Mouse (Mus musculus) CD4-positive helper T cell, adult 2 months (primary cell): Measurements from ENCODE around the gene Peli2.
A peak's percentile ranks its signal among the peaks of the same experiment; 100 is the strongest.

Experiments used
- DNase-seq: peaks from one replicate; pipeline ENCODE4 v3.0.0-alpha.2; 2012; ENCODE audit warnings: low read depth, missing footprints, low spot score

The Peli2 gene

GRCm38 (mm10) chr14:48222684-48223083, 102.1 kb downstream of the Peli2 start:
- DNase-seq, result no peak

- no peak for DNase-seq
Measured at GRCm38 (mm10) chr14:48224203-48224602, 103.6 kb downstream of the Peli2 start.

- no peak for DNase-seq
Measured at GRCm38 (mm10) chr14:48224861-48225300, 104.3 kb downstream of the Peli2 start.

GRCm38 (mm10) chr14:48225810-48226446, 105.3 kb downstream of the Peli2 start:
- peak; percentile 64 for DNase-seq

- DNase-seq, result no peak
Measured at GRCm38 (mm10) chr14:48226759-48227158, 106.1 kb downstream of the Peli2 start.

GRCm38 (mm10) chr14:48234785-48235519, 114.3 kb downstream of the Peli2 start:
- no peak for DNase-seq

GRCm38 (mm10) chr14:48241335-48241734, 120.7 kb downstream of the Peli2 start:
- DNase-seq, result no peak

- peak; percentile 22 for DNase-seq
Measured at GRCm38 (mm10) chr14:48246236-48246635, 125.6 kb downstream of the Peli2 start.

GRCm38 (mm10) chr14:48246963-48247362, 126.3 kb downstream of the Peli2 start:
- DNase-seq, result no peak

GRCm38 (mm10) chr14:48249459-48249858, 128.8 kb downstream of the Peli2 start:
- DNase-seq, result no peak

GRCm38 (mm10) chr14:48249909-48250308, 129.3 kb downstream of the Peli2 start:
- no peak for DNase-seq

- DNase-seq, result no peak
Measured at GRCm38 (mm10) chr14:48251381-48251979, 130.9 kb downstream of the Peli2 start.

- no peak for DNase-seq
Measured at GRCm38 (mm10) chr14:48253183-48253582, 132.6 kb downstream of the Peli2 start.

- no peak for DNase-seq
Measured at GRCm38 (mm10) chr14:48254696-48255095, 134.1 kb downstream of the Peli2 start.

GRCm38 (mm10) chr14:48255290-48255689, 134.7 kb downstream of the Peli2 start:
- DNase-seq, result no peak

GRCm38 (mm10) chr14:48257759-48258158, 137.1 kb downstream of the Peli2 start:
- DNase-seq, result no peak

- no peak for DNase-seq
Measured at GRCm38 (mm10) chr14:48258696-48259366, 138.2 kb downstream of the Peli2 start.

- DNase-seq, result no peak
Measured at GRCm38 (mm10) chr14:48263146-48263545, 142.5 kb downstream of the Peli2 start.

- no peak for DNase-seq
Measured at GRCm38 (mm10) chr14:48266710-48267109, 146.1 kb downstream of the Peli2 start.

- DNase-seq, result no peak
Measured at GRCm38 (mm10) chr14:48278291-48278690, 157.7 kb downstream of the Peli2 start.

- no peak for DNase-seq
Measured at GRCm38 (mm10) chr14:48286949-48287348, 166.3 kb downstream of the Peli2 start.

GRCm38 (mm10) chr14:48287581-48287980, 167.0 kb downstream of the Peli2 start:
- no peak for DNase-seq
